Mouse (Mus musculus) forebrain, embryonic 11.5 days (tissue): ENCODE measurements at regions not wholly inside any gene's neighbourhood (a gene's known extent, or its start where the extent isn't known, plus 50 kb on each side); places are given as distances from the start of the nearest gene placed in this dataset.

Experiments
- ATAC-seq: fragments of 200-750 bp; cut with Nextera tagmentation; replicated peaks from 2 replicates; pipeline ENCODE4 v1.8.0; 2017; ENCODE audit warnings: moderate TSS enrichment; ENCODE audit not compliant: low FRiP score
- DNase-seq: peaks from one replicate; pipeline ENCODE4 v3.0.0-alpha.2; 2017; ENCODE audit warnings: low spot score
- H3K27ac ChIP-seq: fragments of 300-500 bp; sonication (generic); 2 replicates; pipeline ENCODE4 v1.5.1; 2014; ENCODE audit warnings: low read depth, low read length
- H3K27me3 ChIP-seq: fragments of 300-500 bp; sonication (generic); 2 replicates; pipeline ENCODE4 v1.6.1; 2014; ENCODE audit warnings: mild to moderate bottlenecking, low read length, mixed read lengths; ENCODE audit not compliant: control insufficient read depth, insufficient read depth
- H3K36me3 ChIP-seq: fragments of 300-500 bp; sonication (generic); 2 replicates; pipeline ENCODE4 v1.6.1; 2014; ENCODE audit warnings: mild to moderate bottlenecking, low read length, moderate library complexity, mixed read lengths; ENCODE audit not compliant: control insufficient read depth, insufficient read depth
- H3K4me1 ChIP-seq: fragments of 300-500 bp; sonication (generic); replicated peaks from 2 replicates; pipeline ENCODE4 v1.6.1; 2014; ENCODE audit warnings: low read length, mixed read lengths; ENCODE audit not compliant: control insufficient read depth, insufficient read depth
- H3K4me2 ChIP-seq: fragments of 300-500 bp; sonication (generic); 2 replicates; pipeline ENCODE4 v1.6.1; 2014; ENCODE audit warnings: low read depth, mild to moderate bottlenecking, low read length, moderate library complexity, mixed read lengths; ENCODE audit not compliant: severe bottlenecking
- H3K4me3 ChIP-seq: fragments of 300-500 bp; sonication (generic); 2 replicates; pipeline ENCODE4 v1.5.1; 2014; ENCODE audit warnings: low read depth, low read length
- H3K9ac ChIP-seq: fragments of 300-500 bp; sonication (generic); 2 replicates; pipeline ENCODE4 v1.6.1; 2014; ENCODE audit warnings: low read length
- H3K9me3 ChIP-seq: fragments of 300-500 bp; sonication (generic); 2 replicates; pipeline ENCODE4 v1.6.1; 2016; ENCODE audit warnings: low read length, mixed read lengths; ENCODE audit not compliant: control insufficient read depth
- WGBS: fragments of 180-500 bp; shearing (Covaris S2); extraction: QIAGEN DNeasy Blood & Tissue Kit; methylation state at CpG from one replicate; pipeline ENCODE4 v1.1.7; 2014; 5-methylcytosine and 5-hydroxymethylcytosine counted together

DNA sequence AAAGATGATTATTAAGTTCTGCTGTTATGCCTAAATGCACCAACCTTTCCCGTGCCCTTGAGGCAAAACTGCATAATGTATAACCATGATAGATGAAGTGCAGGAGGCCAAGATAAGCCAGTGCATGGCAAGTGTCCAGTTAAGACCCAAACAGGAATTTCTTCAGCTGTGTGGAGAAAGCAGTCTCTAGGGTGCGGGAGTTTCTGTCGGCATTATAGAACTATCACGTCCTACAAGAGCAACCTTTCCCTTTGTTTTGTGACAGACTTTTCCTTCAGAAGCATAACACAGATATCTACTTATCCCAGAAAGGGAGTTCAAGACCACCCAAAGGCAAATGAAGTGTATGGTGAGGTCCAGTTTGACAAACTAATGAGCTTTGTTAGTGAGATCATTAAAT, 560.1 kb upstream of the Cdh18 start:
- no peak overlapping the region for H3K4me2 ChIP-seq
- no peak overlapping the region for H3K4me3 ChIP-seq
- ATAC-seq (no peak), DNase-seq (no peak)
- no peaks in the 10 kb centered on the region for H3K4me1 ChIP-seq
- no peaks in the 10 kb centered on the region for H3K36me3 ChIP-seq
- H3K9ac ChIP-seq = no peak overlapping the region
- 80% methylated on average over 4 of the region's 4 CpGs for WGBS
- no peak overlapping the region for H3K27ac ChIP-seq
- no peaks in the 10 kb centered on the region for H3K27me3 ChIP-seq
- H3K9me3 ChIP-seq = no peaks in the 10 kb centered on the region

DNA sequence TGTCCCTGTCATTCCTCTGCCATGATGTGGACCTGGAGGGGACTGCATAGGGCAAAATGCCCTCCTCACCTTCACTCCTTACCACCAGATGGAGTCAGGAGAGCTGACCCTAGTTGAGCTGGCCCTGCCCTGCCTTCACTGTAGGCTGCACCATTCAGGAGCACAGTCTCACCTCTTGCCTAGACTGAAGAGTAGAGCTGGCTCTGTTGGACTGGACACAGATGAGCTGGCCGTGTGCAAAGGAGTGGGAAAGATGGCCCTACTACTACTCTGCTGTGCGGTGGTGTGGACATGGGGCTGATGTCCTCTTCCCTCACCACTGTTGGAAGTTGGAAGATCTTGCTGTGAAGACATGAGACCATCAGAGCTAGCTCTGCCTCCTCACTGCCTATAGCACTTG, 555.5 kb upstream of the Cdh18 start:
- Histone ChIP-seq H3K4me2 (no peak overlapping the region), H3K27me3 (no peaks in the 10 kb centered on the region), H3K9me3 (no peaks in the 10 kb centered on the region), H3K4me1 (no peaks in the 10 kb centered on the region), H3K27ac (no peak overlapping the region), H3K4me3 (no peak overlapping the region), H3K36me3 (no peaks in the 10 kb centered on the region), H3K9ac (no peak overlapping the region)
- DNase-seq (no peak), ATAC-seq (no peak)
- WGBS = 88% methylated on average over 2 of the region's 2 CpGs

DNA sequence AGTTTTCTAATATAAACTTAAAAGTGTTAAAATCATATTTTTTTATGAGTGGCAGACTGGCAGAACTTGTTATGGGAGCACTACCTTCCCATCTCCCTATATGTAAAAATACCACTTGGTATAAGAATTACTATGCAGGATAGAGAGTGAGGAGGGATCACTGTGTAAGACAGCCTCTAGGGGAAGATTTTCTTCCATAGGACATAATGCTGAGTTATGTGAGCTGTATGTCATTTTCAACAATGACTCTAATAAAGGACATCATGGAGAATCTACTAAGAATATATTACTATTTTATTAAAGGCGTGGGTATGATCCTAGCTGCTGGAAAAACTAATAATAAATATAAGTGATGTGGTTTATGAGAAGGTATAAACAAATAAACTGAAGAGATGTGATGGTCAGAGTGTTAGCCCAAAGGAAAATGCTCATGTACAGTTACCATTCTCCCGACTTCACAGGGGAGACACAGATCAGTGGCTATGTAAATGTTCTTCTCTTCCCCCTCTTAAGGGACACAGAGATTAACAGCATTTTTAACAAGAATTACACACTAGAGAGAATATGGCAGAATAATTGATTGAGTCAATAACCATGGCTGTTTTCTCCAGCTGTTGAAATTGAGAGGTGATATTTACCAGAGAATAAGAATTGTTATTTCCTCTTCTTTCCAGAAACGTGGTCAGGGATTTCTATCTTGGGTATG, 553.5 kb upstream of the Cdh18 start:
- Histone ChIP-seq H3K36me3 (no peaks in the 10 kb centered on the region), H3K4me1 (no peaks in the 10 kb centered on the region), H3K27me3 (no peaks in the 10 kb centered on the region), H3K9ac (no peak overlapping the region), H3K27ac (no peak overlapping the region), H3K4me3 (no peak overlapping the region), H3K4me2 (no peak overlapping the region), H3K9me3 (no peaks in the 10 kb centered on the region)
- 71% methylated on average over 3 of the region's 3 CpGs for WGBS
- ATAC-seq (no peak), DNase-seq (no peak)

DNA sequence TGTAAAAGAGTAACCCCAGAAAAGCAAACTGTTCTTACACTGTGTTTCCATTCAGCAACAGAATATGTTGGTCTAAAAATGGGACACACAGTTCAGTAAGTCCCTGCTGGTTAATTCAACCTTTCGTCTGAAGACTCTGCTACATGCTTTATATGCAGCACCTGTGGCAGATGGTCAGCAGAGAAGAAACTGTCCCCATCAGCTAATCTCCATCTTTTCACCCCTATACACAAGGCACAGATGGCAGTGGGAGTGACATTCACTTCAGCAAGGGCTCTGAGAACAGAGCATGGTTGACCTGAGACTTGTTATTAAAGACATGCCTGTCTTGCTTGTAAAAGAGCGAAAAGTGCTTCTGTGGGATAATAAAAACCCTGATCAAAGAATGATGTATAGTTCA, 528.8 kb upstream of the Cdh18 start:
- Histone ChIP-seq H3K9me3 (no peaks in the 10 kb centered on the region), H3K9ac (no peak overlapping the region), H3K4me1 (no peaks in the 10 kb centered on the region), H3K27me3 (no peaks in the 10 kb centered on the region), H3K27ac (no peak overlapping the region), H3K4me2 (no peak overlapping the region), H3K4me3 (no peak overlapping the region), H3K36me3 (no peaks in the 10 kb centered on the region)
- WGBS = 76% methylated on average over 2 of the region's 2 CpGs
- DNase-seq = no peak
- ATAC-seq = no peak

DNA sequence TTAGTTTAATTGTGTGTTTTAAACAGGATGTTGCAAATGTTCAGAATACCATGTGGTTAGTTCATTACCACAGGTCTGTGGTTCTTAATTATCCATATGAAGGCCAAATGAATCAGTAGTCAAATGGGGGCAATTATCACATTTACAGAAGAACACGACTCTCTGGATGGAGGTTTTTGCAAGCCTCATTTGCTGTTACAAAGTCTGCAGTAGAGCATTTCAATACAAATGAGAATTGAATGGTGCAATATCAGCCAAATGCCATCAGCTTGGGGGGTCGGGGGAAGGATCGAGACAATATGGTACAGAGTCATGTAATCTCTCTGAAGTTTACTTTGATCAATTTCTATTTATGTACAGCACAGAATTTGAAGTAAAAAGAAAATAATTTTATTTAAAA, 518.6 kb upstream of the Cdh18 start:
- H3K4me2 ChIP-seq = no peak overlapping the region
- no peak overlapping the region for H3K4me3 ChIP-seq
- 63% methylated on average over 3 of the region's 3 CpGs for WGBS
- no peak for DNase-seq
- H3K9me3 ChIP-seq = no peaks in the 10 kb centered on the region
- no peak for ATAC-seq
- no peak overlapping the region for H3K27ac ChIP-seq
- no peaks in the 10 kb centered on the region for H3K4me1 ChIP-seq
- H3K27me3 ChIP-seq = no peaks in the 10 kb centered on the region
- H3K36me3 ChIP-seq = no peaks in the 10 kb centered on the region
- H3K9ac ChIP-seq = no peak overlapping the region

DNA sequence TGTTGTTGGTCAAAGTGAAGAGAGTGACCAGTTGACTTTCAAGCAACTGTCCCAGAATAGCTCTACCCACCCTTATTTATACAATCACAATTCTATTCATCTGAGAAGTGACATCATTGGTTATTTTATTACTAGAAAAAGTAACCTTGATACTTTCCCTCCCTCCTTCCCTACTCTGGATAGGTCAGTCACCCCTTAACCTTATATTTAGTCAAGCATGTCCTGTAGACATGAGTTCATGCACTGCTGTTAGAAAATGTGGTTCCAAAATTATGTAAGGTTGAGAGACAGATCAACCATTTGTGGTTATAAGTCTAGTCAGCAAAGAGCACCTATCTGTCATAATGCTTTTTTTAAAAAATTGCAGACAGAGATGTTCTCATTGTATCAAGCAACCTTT, 502.4 kb upstream of the Cdh18 start:
- H3K27ac ChIP-seq = no peak overlapping the region
- no peaks in the 10 kb centered on the region for H3K27me3 ChIP-seq
- H3K4me1 ChIP-seq = no peaks in the 10 kb centered on the region
- ATAC-seq = no peak
- no peak overlapping the region for H3K4me3 ChIP-seq
- no peak overlapping the region for H3K4me2 ChIP-seq
- no peaks in the 10 kb centered on the region for H3K9me3 ChIP-seq
- no peak overlapping the region for H3K9ac ChIP-seq
- no peaks in the 10 kb centered on the region for H3K36me3 ChIP-seq
- no peak for DNase-seq

DNA sequence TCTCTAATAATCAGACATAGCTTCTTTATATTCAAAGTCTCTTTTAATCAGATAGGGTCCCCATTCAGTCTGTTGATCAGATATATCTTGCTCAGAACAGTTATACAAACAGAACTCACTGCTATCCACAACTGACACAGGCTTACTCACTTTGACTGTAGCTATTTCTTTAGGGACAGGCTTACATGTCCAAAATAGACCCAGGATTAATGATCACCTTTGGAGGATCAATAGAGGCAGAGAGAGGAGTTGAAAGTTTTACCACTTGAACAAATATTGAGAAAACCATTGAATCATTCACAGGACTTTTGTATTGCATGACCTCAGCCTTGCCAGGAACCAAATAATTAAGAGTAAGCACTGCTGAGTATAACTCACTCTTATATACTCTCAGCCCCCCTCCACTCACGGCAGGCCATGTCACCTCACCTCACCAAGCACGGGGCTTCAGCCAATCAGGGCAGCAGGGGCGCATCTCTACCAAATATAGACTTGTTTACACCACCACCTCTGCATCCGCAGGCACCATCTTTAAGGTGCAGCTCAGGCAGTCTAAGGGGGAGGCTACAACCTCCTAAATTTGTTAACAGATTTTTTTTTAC, 501.8 kb upstream of the Cdh18 start:
- WGBS = 86% methylated on average over 4 of the region's 4 CpGs
- H3K27ac ChIP-seq = no peak overlapping the region
- no peak for DNase-seq
- no peak overlapping the region for H3K9ac ChIP-seq
- no peak overlapping the region for H3K4me2 ChIP-seq
- H3K4me3 ChIP-seq = no peak overlapping the region
- no peaks in the 10 kb centered on the region for H3K9me3 ChIP-seq
- no peaks in the 10 kb centered on the region for H3K4me1 ChIP-seq
- ATAC-seq = no peak
- H3K27me3 ChIP-seq = no peaks in the 10 kb centered on the region
- H3K36me3 ChIP-seq = no peaks in the 10 kb centered on the region

DNA sequence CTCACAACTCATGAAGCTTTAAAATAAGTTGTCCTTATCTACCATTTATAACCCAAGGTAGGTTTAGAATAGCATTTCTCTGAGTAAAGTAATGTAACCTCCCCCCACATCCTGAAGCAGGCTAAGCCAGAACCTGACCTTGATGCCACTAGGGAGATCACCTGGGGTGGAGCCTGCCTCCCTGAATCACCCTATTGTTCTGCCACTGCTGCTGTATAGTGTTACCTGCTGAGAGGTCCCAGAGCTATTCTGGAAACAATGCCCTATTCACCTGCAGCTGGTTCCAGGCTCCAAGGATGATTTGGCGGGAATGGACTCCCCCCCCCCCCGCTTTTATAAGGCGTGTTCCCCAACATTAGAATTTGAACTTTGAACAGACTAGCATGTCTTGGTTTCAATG, 462.0 kb upstream of the Cdh18 start:
- Histone ChIP-seq H3K4me3 (no peak overlapping the region), H3K27ac (no peak overlapping the region), H3K4me1 (no peaks in the 10 kb centered on the region), H3K36me3 (no peaks in the 10 kb centered on the region), H3K4me2 (no peak overlapping the region), H3K27me3 (no peaks in the 10 kb centered on the region), H3K9me3 (no peaks in the 10 kb centered on the region), H3K9ac (no peak overlapping the region)
- no peak for DNase-seq
- ATAC-seq = no peak
- WGBS = 71% methylated on average over 3 of the region's 3 CpGs

DNA sequence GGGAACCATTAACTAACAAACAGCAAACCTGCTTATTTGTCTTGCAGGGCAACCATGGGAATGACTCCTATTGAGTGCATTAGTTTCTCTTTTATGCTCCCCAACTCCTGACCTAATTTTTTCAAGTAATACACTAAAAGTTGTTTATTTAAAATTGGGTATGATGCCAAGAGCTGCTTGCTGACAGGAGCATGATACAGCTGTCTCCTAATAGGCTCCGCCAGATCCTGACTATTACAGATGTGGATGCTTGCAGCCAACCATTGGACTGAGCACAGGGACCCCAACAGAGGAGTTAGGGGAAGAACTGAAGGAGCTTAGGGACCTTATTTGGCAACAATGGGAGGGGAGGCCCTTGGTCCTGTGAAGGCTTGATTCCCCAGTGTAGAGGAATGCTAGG, 427.1 kb upstream of the Cdh18 start:
- WGBS = 91% methylated on average over 1 of the region's 1 CpGs
- no peak overlapping the region for H3K9ac ChIP-seq
- DNase-seq (no peak), ATAC-seq (no peak)
- H3K4me2 ChIP-seq = no peak overlapping the region
- H3K9me3 ChIP-seq = no peaks in the 10 kb centered on the region
- no peak overlapping the region for H3K4me3 ChIP-seq
- H3K27me3 ChIP-seq = no peaks in the 10 kb centered on the region
- no peaks in the 10 kb centered on the region for H3K36me3 ChIP-seq
- H3K27ac ChIP-seq = no peak overlapping the region
- H3K4me1 ChIP-seq = no peaks in the 10 kb centered on the region
